Mouse (Mus musculus) liver, adult (tissue): ENCODE measurements at regions not wholly inside any gene's neighbourhood (a gene's known extent, or its start where the extent isn't known, plus 50 kb on each side); places are given as distances from the start of the nearest gene placed in this dataset.

Experiments
- GATA4 ChIP-seq: IDR thresholded peaks from 2 replicates; pipeline ENCODE4 v1.6.1; 2014; ENCODE audit warnings: mild to moderate bottlenecking, low read length; ENCODE audit not compliant: insufficient replicate concordance

GRCm38 (mm10) chr6:17209792-17210191, 71.2 kb upstream of the Cav2 start:
- TF ChIP-seq GATA4: no peak

GRCm38 (mm10) chr6:17211346-17211745, 69.6 kb upstream of the Cav2 start:
- no peak for TF ChIP-seq GATA4

- TF ChIP-seq GATA4: no peak
Measured at GRCm38 (mm10) chr6:17214774-17215173, 66.2 kb upstream of the Cav2 start.

- no peak for TF ChIP-seq GATA4
Measured at GRCm38 (mm10) chr6:17216442-17216841, 64.5 kb upstream of the Cav2 start.

GRCm38 (mm10) chr6:17223744-17224143, 57.2 kb upstream of the Cav2 start:
- no peak for TF ChIP-seq GATA4

GRCm38 (mm10) chr6:17224852-17225251, 56.1 kb upstream of the Cav2 start:
- TF ChIP-seq GATA4: no peak

- TF ChIP-seq GATA4: no peak
Measured at GRCm38 (mm10) chr6:17226483-17226882, 54.5 kb upstream of the Cav2 start.
